Mouse (Mus musculus): Measurements from ENCODE around the gene Gabbr2. TPM values are rescaled to one million over a fixed set of nuclear protein-coding genes. Genes with fewer than 3 reads are reported as not detected.

Gabbr2 gene
- 0.88 and 1.5 TPM in 2 replicates for polyA plus RNA-seq (2015; fragmentation: Nextera tagmentation; extraction: Ambion mirVana)

DNA sequence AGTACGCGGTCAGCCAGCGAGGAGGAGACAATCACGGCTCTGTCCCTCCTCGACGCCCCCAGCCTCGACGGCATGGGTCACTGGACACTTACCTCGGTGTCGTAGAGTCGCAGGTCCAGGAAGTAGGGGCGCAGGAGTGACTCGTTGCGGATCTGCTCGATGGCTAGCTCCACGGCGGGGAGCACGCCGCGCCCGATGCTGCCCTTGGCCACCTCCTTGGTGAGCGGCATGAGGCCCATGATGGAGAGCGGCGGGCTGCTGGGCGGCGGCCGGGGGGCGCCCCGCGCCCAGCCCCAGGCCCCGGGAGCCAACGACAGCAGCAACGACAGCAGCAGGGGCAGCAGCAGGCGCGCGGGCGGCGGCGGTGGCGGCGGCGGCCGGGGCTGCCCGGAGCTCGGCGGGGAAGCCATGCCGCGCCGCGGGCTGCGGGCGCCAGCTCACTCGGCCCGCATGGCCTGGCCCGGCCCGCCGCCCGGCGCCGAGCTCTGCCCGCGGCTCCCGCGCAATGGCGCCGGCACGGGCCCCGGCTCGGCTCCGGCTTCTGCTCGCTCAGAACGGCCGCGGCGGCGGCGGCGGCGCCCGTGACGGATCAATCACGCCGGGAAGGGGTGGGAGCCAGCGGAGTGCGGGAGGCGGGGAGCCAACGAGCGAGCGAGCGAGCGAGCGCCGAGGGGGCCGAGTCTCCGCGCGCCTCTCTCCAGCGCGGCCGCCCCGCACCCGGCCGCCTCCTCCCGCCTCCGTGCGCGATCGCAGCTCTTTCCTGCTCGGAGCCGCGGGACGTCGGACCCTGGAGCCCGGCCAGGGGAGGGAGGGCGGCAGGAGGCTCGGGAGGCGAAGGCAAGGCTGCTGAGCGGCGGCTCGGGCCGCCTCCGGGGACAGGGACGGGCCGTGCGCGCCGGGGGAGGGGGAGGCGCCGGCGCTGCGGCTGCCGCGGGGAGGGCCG lies at the start of gene Gabbr2:
Gabbr2 (minus strand) TSS at position 858 of the 943 bp plus-strand sequence.
- ATAC-seq, result peak; percentile 78
- WGBS, result 1% methylated on average over 70 of the region's 134 CpGs
- peak within 1 kb of the TSS; percentile 82 for H3K27ac ChIP-seq
- peak within 1 kb of the TSS; percentile 88 for H3K4me2 ChIP-seq
- no peaks in the 10 kb centered on the region for H3K9me3 ChIP-seq (replicated peaks)
- peak within 1 kb of the TSS; percentile 72 for H3K9ac ChIP-seq
- peaks cover 68% of the 10 kb centered on the region for H3K27me3 ChIP-seq
- peaks cover 32% of the 10 kb centered on the region for H3K4me1 ChIP-seq
- H3K36me3 ChIP-seq (ENCODE audit: poor library complexity, severe bottlenecking), result no peaks in the 10 kb centered on the region
- peak within 1 kb of the TSS; percentile 63 for H3K4me3 ChIP-seq

DNA sequence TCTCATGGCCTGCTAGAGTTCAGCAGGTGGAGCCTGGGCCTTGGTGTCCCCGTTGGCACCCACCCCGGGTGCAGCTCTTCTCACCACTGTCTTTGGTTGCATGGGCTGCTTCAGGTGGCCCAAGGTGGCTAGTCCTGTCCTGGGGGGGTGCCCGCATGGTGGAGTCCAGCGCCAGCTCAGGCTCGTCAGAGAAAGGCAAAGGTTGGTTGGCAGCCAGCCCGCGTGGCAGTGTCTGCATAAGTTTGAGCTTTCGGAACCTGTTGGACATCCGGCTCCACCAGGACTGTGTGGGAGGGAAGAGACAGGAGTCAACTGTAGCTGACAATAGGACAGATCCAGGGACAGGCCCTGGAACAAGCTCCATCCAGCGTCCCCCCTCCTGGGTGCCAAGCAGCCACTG lies 47.9 kb upstream of the Gabbr2 start:
- Histone ChIP-seq H3K4me3 (no peak overlapping the region), H3K36me3 (ENCODE audit: poor library complexity, severe bottlenecking) (peaks cover 23% of the 10 kb centered on the region), H3K9me3 (replicated peaks) (no peaks in the 10 kb centered on the region), H3K4me1 (no peaks in the 10 kb centered on the region), H3K4me2 (no peak overlapping the region), H3K9ac (no peak overlapping the region), H3K27me3 (no peaks in the 10 kb centered on the region), H3K27ac (no peak overlapping the region)
- no peak for ATAC-seq
- WGBS, result 88% methylated on average over 10 of the region's 10 CpGs

DNA sequence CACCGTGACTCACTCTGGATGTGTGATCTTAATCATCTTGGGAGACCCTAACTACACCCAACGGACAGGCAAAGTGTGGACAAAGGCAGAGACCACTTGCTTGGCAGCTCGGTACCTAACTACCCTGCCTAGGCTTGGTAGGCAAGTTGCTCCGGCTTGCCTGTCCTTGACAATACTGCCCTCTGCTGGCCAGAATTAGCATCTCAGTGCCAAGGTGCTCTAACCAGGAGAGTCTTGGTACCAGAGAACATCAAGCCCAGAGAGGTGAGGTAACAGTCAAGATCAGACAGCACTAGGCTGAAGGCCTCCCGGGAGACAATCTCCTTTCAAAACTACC lies 45.6 kb upstream of the Gabbr2 start:
- Histone ChIP-seq H3K4me1 (no peaks in the 10 kb centered on the region), H3K27me3 (no peaks in the 10 kb centered on the region), H3K27ac (no peak overlapping the region), H3K4me3 (no peak overlapping the region), H3K9ac (no peak overlapping the region), H3K9me3 (replicated peaks) (no peaks in the 10 kb centered on the region), H3K4me2 (no peak overlapping the region), H3K36me3 (ENCODE audit: poor library complexity, severe bottlenecking) (peaks cover 21% of the 10 kb centered on the region; the same call in 1 of the 2 replicates)
- WGBS, result 13% methylated on average over 5 of the region's 5 CpGs
- peak; percentile 78 for ATAC-seq

DNA sequence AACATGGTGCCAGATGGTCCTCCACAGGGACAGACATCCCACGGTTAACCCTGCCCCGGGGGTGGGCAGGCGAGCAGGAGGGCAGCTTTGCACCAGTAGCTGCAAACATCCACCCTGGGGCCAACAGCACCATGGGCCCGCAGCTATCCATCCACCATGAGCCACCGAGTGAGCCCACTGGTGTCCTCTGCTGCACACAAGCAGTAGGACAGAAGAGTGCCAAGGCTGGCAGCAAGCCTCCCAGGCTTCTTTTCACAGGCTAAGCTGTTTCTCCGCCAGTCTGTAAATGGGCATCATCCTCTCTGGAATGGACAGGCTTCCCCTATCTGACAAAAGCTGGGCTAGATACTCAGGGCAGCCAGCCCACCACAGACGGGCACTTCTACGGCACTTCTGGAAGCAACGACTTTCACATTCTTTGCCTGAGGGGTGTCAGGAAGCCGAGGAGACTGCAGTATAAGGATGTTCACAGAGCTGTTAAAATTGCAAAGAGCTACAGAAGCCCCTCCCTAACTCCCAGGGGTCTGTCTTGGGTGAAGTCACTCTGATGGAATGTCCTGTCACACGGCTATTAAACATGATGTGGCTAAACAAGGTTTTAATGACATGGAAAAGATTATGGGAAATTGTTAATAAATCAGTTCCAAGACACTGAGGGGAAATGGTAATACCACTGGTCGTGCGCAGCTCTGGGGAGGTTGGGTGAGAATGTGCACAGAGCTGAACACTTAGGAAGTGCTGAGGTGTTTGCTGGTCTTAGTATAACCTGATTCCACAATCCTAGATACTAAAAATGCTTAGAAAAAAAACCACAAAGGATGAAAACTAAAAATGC lies 45.0 kb upstream of the Gabbr2 start:
- ATAC-seq, result peak; percentile 31; the same call in 1 of the 2 replicates
- H3K27ac ChIP-seq, result no peak overlapping the region
- H3K27me3 ChIP-seq, result no peaks in the 10 kb centered on the region
- H3K4me2 ChIP-seq, result no peak overlapping the region
- peaks cover 21% of the 10 kb centered on the region; the same call in 1 of the 2 replicates for H3K36me3 ChIP-seq (ENCODE audit: poor library complexity, severe bottlenecking)
- no peaks in the 10 kb centered on the region for H3K9me3 ChIP-seq (replicated peaks)
- WGBS, result 80% methylated on average over 13 of the region's 13 CpGs
- H3K4me1 ChIP-seq, result no peaks in the 10 kb centered on the region
- H3K4me3 ChIP-seq, result no peak overlapping the region
- no peak overlapping the region for H3K9ac ChIP-seq

DNA sequence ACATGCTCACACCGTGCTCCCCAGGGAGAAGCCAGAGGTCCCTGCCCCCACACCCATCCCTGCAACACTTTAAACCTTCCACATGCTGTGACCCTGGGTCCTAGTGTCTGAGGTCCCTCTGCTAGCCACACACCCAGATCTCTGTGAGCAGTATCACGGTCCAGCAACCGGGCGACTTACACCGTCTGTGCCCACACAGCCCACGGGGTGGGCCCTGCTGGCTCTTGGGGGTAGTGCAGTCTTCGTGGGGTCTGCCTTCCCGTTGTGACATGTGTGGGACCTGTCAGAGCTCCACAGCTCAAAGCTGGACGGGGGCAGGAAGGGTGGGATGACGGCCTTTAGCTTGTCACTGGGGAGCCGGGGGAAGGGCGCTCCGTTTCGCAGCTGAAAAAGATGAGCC lies 43.9 kb upstream of the Gabbr2 start:
- Histone ChIP-seq H3K4me3 (no peak overlapping the region), H3K27ac (no peak overlapping the region), H3K9me3 (replicated peaks) (no peaks in the 10 kb centered on the region), H3K4me1 (no peaks in the 10 kb centered on the region), H3K27me3 (no peaks in the 10 kb centered on the region), H3K4me2 (no peak overlapping the region), H3K9ac (no peak overlapping the region), H3K36me3 (ENCODE audit: poor library complexity, severe bottlenecking) (peaks cover 21% of the 10 kb centered on the region)
- WGBS, result 72% methylated on average over 14 of the region's 14 CpGs
- ATAC-seq, result no peak

DNA sequence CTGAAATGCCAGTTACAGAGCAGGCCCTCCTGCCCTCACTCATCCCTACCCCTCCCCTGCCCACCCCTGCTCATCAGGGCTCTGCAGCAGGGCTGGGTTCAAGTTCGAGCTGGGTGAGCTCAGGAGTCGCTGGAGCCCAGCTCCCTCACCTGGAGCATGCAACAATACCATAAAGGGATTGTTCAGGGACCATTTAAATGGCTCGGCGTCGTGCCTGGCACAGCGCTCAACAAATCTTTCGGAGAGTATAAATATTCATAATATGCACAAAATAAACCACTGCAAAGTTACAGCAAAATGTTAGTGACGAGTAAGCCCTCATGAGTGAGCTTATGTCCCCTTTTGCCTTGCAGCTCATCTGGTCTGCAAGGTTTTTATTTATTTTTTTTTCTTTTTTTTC lies 40.5 kb upstream of the Gabbr2 start:
- Histone ChIP-seq H3K27ac (no peak overlapping the region), H3K9ac (no peak overlapping the region), H3K4me1 (no peaks in the 10 kb centered on the region), H3K36me3 (ENCODE audit: poor library complexity, severe bottlenecking) (peaks cover 7% of the 10 kb centered on the region), H3K27me3 (no peaks in the 10 kb centered on the region), H3K9me3 (replicated peaks) (no peaks in the 10 kb centered on the region), H3K4me3 (no peak overlapping the region), H3K4me2 (no peak overlapping the region)
- ATAC-seq, result no peak
- 87% methylated on average over 8 of the region's 8 CpGs for WGBS

DNA sequence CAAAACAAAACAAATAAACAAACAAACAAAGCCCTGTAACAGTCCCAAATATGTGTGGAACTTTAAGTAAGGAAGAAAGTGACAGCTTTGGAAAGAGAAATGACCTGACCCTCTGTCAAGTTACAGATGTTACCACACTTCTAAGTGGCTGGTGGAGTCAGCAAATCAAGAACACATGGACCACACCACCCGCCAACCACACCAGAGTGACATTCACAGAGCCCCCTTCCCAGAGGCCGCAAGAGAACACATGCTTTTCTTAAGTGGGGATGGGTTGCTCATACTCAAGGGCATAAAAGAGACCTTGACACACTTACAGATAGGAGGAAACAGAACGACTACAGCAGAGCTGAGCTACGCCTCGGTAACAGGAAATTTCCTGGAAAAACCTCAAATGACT lies 37.1 kb upstream of the Gabbr2 start:
- 85% methylated on average over 5 of the region's 5 CpGs for WGBS
- Histone ChIP-seq H3K9me3 (replicated peaks) (no peaks in the 10 kb centered on the region), H3K27me3 (no peaks in the 10 kb centered on the region), H3K9ac (no peak overlapping the region), H3K4me2 (no peak overlapping the region), H3K4me1 (no peaks in the 10 kb centered on the region), H3K27ac (no peak overlapping the region), H3K36me3 (ENCODE audit: poor library complexity, severe bottlenecking) (peaks cover 14% of the 10 kb centered on the region), H3K4me3 (no peak overlapping the region)
- ATAC-seq, result no peak

DNA sequence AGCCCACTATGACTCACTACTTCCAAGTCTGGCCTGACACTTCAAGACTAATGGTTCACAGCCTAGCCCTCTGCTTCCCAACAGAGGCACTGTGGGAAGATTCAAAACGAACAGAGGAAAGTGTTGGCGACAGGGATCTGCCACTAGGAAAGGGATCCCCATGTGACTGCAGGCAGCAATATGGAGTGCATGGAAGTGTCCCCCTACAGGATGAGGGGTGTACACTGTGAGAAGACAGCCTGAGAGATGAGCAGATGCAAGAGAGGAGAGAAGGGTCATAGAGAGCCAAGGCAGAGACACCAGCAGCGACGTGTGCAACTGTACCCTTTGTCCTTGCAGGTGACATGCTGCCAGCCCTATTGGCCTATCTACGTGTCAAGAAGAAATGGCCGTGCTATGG lies 32.3 kb upstream of the Gabbr2 start:
- WGBS, result 75% methylated on average over 6 of the region's 6 CpGs
- H3K4me3 ChIP-seq, result no peak overlapping the region
- no peaks in the 10 kb centered on the region for H3K27me3 ChIP-seq
- no peak overlapping the region for H3K9ac ChIP-seq
- H3K36me3 ChIP-seq (ENCODE audit: poor library complexity, severe bottlenecking), result peaks cover 15% of the 10 kb centered on the region; the same call in 1 of the 2 replicates
- no peak overlapping the region for H3K27ac ChIP-seq
- no peaks in the 10 kb centered on the region for H3K4me1 ChIP-seq
- no peaks in the 10 kb centered on the region for H3K9me3 ChIP-seq (replicated peaks)
- H3K4me2 ChIP-seq, result no peak overlapping the region
- ATAC-seq, result no peak

DNA sequence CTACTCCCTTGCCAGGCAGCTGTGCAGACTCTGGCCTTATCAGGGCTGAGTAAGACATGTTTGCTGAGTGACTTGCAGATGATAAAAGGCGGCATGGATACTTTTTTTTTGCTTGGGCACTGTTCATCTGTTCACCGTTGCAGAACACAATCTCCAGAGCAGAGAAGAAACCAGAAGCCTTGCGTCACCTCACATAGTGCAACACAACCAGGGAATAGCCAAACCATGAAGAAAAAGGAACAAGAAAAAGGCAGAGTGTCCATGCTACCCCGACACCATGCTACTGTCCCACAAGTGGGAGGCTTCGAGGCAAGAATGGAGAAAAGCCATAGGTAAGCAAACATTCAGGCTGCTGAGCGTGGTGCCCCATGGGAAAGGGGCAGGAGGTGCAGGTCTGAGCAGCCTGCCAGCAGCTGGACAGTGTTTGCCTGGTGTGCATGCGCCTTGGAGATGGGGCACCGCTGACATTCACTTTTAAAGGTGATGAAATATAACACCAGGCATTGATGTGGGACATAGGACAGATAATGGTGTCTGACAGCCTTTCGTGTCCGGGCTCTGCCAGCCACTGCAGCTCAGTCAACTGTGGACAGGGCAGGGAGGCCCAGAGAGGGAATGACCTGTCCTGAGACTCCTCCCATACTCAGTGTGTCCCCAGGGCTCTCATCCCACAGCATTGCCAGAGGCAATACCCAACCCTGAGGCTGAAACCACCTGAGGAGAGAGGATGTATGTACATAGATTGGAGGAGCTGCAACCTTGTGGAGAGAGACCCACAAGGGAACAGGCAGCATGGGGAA lies 31.3 kb upstream of the Gabbr2 start:
- Histone ChIP-seq H3K4me1 (no peaks in the 10 kb centered on the region), H3K36me3 (ENCODE audit: poor library complexity, severe bottlenecking) (peaks cover 15% of the 10 kb centered on the region; the same call in 1 of the 2 replicates), H3K4me2 (no peak overlapping the region), H3K9me3 (replicated peaks) (no peaks in the 10 kb centered on the region), H3K27ac (no peak overlapping the region), H3K9ac (no peak overlapping the region), H3K4me3 (no peak overlapping the region), H3K27me3 (no peaks in the 10 kb centered on the region)
- ATAC-seq, result no peak
- WGBS, result 88% methylated on average over 10 of the region's 10 CpGs

DNA sequence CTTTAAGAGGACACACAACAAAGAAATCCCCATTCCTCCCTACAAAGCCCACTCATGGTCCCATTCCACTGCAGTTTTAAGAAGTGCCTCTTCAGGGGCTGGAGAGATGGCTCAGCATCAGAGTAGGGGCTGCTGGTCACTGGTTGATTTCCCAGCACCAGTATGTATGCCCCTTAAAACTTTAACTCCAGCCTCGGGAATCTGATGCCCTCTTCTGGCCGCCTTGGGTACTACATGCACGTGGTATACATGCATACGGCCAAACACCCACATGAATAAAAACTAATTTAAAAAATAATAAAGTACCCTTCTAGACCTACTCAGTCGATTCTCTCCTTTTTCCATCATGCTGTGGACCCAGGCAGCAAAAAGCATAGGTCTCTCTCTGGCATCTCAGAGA lies 28.9 kb upstream of the Gabbr2 start:
- no peak for ATAC-seq
- Histone ChIP-seq H3K4me1 (no peaks in the 10 kb centered on the region), H3K27ac (no peak overlapping the region), H3K4me3 (no peak overlapping the region), H3K27me3 (no peaks in the 10 kb centered on the region), H3K36me3 (ENCODE audit: poor library complexity, severe bottlenecking) (peaks cover 28% of the 10 kb centered on the region), H3K4me2 (no peak overlapping the region), H3K9me3 (replicated peaks) (no peaks in the 10 kb centered on the region), H3K9ac (no peak overlapping the region)
- 10% methylated on average over 5 of the region's 5 CpGs for WGBS

DNA sequence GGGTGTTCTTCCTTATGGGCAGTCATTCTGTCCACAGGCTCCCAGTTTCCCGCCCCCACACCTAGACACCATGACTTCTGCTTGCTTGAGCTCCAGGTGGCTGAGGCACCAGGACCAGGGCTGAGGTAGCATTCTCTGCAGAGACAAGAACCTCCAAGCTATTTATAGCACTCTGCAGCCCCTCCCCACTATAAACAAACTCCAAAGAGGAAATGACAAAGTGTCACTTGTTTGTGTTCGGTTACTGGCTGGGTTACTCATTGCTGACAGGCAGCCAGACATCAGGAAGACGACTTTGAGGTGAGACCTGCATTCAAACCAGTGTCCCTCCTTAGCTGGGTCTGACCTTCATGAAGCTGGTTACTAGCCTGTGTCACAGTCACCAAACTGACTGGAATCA lies 23.5 kb upstream of the Gabbr2 start:
- Histone ChIP-seq H3K27me3 (no peaks in the 10 kb centered on the region), H3K36me3 (ENCODE audit: poor library complexity, severe bottlenecking) (peaks cover 12% of the 10 kb centered on the region), H3K4me3 (no peak overlapping the region), H3K4me1 (peaks cover 17% of the 10 kb centered on the region), H3K9ac (no peak overlapping the region), H3K27ac (no peak overlapping the region), H3K9me3 (replicated peaks) (no peaks in the 10 kb centered on the region), H3K4me2 (no peak overlapping the region)
- WGBS, result 76% methylated on average over 3 of the region's 3 CpGs
- ATAC-seq, result no peak
